Comparison of ENCODE assay signal across 17 mouse cellular contexts in the genomic region with DNA sequence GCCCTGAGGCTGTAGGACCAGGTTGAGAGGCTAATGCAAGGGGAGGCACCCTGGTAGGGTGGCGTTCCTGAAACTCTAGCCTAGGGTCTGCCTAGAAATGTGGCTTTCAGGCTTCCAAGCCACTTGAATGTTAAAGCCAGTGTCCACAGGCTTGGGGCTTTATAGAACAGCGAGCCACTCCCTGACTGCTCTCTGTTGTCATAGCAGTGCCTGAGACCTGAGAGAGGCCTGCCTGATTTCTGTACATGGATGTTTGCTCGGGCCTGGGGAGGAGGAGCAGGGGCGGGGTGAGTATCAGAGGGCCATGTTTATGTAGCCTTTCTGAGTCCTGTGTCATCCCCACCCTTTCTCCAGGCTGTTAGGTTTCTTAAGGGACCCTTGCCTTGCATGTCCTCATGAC.
"Had no signal": no experiment of that assay in that cellular context is flagged by ENCODE, and none has a peak within 500 bp of the region (broad histone marks: within the 10 kb centered on the region; RNA-seq: fewer than 3 reads in every experiment).

No protein-coding gene starts in this region.

- H3K36me3 ChIP-seq: limb, embryonic 13.5 days; liver, embryonic 15.5 days; midbrain, embryonic 15.5 days; neural tube, embryonic 13.5 days had no signal

- H3K9ac ChIP-seq: limb, embryonic 13.5 days; liver, embryonic 15.5 days; lung, embryonic 14.5 days; midbrain, embryonic 15.5 days; neural tube, embryonic 13.5 days had no signal

- H3K9me3 ChIP-seq: limb, embryonic 13.5 days; liver, embryonic 15.5 days; megakaryocyte, embryonic 14.5 days; midbrain, embryonic 15.5 days; neural tube, embryonic 13.5 days had no signal

- ATAC-seq: midbrain, embryonic 15.5 days had no signal

- H3K4me2 ChIP-seq: limb, embryonic 13.5 days; liver, embryonic 15.5 days; lung, embryonic 14.5 days; midbrain, embryonic 11.5 days; midbrain, embryonic 15.5 days; neural tube, embryonic 13.5 days had no signal

- H3K27ac ChIP-seq: layer of hippocampus, adult 2 months; limb, embryonic 13.5 days; liver, embryonic 15.5 days; macrophage; midbrain, embryonic 15.5 days; neural tube, embryonic 13.5 days had no signal

- H3K27me3 ChIP-seq: limb, embryonic 13.5 days; liver, embryonic 15.5 days; midbrain, embryonic 15.5 days; neural tube, embryonic 13.5 days had no signal

- DNase-seq: kidney, postnatal 10 days; kidney, postnatal 4 days; left cerebral cortex, postnatal 4 days; lung, embryonic 14.5 days; lung, postnatal 10 days; retina, postnatal 1 day; right cerebral cortex, postnatal 14 days; thymus, adult 18-20 months; thymus, postnatal 14 days had no signal

- H3K4me3 ChIP-seq: layer of hippocampus, adult 2 months; limb, embryonic 13.5 days; liver, embryonic 15.5 days; megakaryocyte, embryonic 14.5 days; midbrain, embryonic 15.5 days; neural tube, embryonic 13.5 days had no signal
